Mouse (Mus musculus): ENCODE data around the gene Olfr248. TPM values are rescaled to one million over a fixed set of nuclear protein-coding genes. Genes with fewer than 3 reads are reported as not detected.

The Olfr248 gene
- not detected in 2 replicates for polyA plus RNA-seq (2012; rRNA removed; ENCODE audit: low replicate concordance)

GRCm38 (mm10) chr1:174390746-174391145, at the start of gene Olfr248:
Gene Olfr248, plus strand, starts transcription at chr1:174391046.

GRCm38 (mm10) chr1:174364882-174365451, 25.9 kb upstream of the Olfr248 start, which contains the start of gene Olfr417:
Gene Olfr417, plus strand, starts transcription at chr1:174365122.

GRCm38 (mm10) chr1:174423764-174424163, 32.9 kb downstream of the Olfr248 start, which contains the start of gene Olfr414:
Gene Olfr414, plus strand, starts transcription at chr1:174424064.

Other genes starting within 250 kb of the Olfr248 start
- not detected in 2 replicates for gene Olfr420, start 235.4 kb upstream of the Olfr248 start, polyA plus RNA-seq (2012; rRNA removed; ENCODE audit: low replicate concordance)
- 0.10 TPM in 1 of 2 replicates, not detected in the other for gene Spta1, start 218.3 kb upstream of the Olfr248 start, polyA plus RNA-seq (2012; rRNA removed; ENCODE audit: low replicate concordance)
- gene Olfr419, start 139.0 kb upstream of the Olfr248 start, polyA plus RNA-seq (2012; rRNA removed; ENCODE audit: low replicate concordance): not detected in 2 replicates
- not detected in 2 replicates for gene Mptx1, start 60.5 kb upstream of the Olfr248 start, polyA plus RNA-seq (2012; rRNA removed; ENCODE audit: low replicate concordance)
- gene Olfr417, start 25.9 kb upstream of the Olfr248 start, polyA plus RNA-seq (2012; rRNA removed; ENCODE audit: low replicate concordance): not detected in 2 replicates
- not detected in 2 replicates for gene Olfr414, start 33.0 kb downstream of the Olfr248 start, polyA plus RNA-seq (2012; rRNA removed; ENCODE audit: low replicate concordance)
- gene Olfr220, start 51.0 kb downstream of the Olfr248 start, polyA plus RNA-seq (2012; rRNA removed; ENCODE audit: low replicate concordance): not detected in 2 replicates
- gene Fmn2, start 110.8 kb downstream of the Olfr248 start, polyA plus RNA-seq (2012; rRNA removed; ENCODE audit: low replicate concordance): 0.20 and 0.32 TPM in 2 replicates

Measured in mammary gland, adult 2 months (tissue).